In the genomic region with DNA sequence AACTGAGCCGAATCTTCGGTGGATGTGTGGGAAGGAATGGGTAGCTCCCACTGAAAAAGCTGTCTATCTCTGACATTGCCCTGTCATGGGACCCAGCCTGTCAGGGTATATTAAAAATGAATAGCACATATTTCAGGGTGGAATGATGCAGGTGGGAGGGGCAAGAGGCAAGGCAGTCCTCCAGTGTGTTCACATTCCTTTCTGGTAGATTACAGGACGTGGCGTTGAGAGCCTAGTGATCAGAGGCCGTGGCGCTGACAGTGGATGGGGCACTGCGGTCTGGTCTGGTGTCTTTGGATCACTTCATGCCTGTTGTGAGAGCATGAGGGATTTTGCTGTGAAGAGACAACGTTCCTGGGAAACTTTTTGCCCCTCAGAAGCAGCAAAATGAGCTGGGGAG, we compare ENCODE assay signal across 19 mouse cellular contexts.
A peak's percentile ranks its signal among the peaks of the same experiment; 100 is the strongest.
DNase-seq lines count a peak whose midpoint lies in the region; ATAC-seq lines count a peak whose summit lies in the region.
"Had no signal": no experiment of that assay in that cellular context is flagged by ENCODE, and none has a peak within 500 bp of the region (broad histone marks: within the 10 kb centered on the region; RNA-seq: fewer than 3 reads in every experiment).

No protein-coding gene starts in this region.

- H3K4me2 ChIP-seq in kidney, embryonic 16.5 days (replicated peaks; ENCODE audit: low read depth, low read length), result no peak overlapping the region
- peak overlapping the region; percentile 3; the same call in 1 of the 2 replicates for H3K4me2 ChIP-seq in heart, embryonic 16.5 days (ENCODE audit: low read depth, low read length)
- H3K4me2 ChIP-seq: midbrain, embryonic 12.5 days; neural tube, embryonic 13.5 days had no signal

- H3K4me1 ChIP-seq in kidney, embryonic 16.5 days (ENCODE audit: insufficient read depth, low read length), result peaks cover 59% of the 10 kb centered on the region
- peaks cover 43% of the 10 kb centered on the region for H3K4me1 ChIP-seq in heart, embryonic 16.5 days (ENCODE audit: control insufficient read depth, insufficient read depth, low read length)
- H3K4me1 ChIP-seq: midbrain, embryonic 12.5 days had no signal

- no peaks in the 10 kb centered on the region for H3K9me3 ChIP-seq in kidney, embryonic 16.5 days (ENCODE audit: low read length)
- H3K9me3 ChIP-seq in heart, embryonic 16.5 days (replicated peaks; ENCODE audit: control insufficient read depth, low read length), result no peaks in the 10 kb centered on the region
- H3K9me3 ChIP-seq: midbrain, embryonic 12.5 days; neural tube, embryonic 13.5 days had no signal

- H3K4me3 ChIP-seq in kidney, embryonic 16.5 days (ENCODE audit: low read length), result no peak overlapping the region
- H3K4me3 ChIP-seq in heart, embryonic 16.5 days (ENCODE audit: low read length), result no peak overlapping the region
- H3K4me3 ChIP-seq: midbrain, embryonic 12.5 days; neural tube, embryonic 13.5 days had no signal

- ATAC-seq in kidney, embryonic 16.5 days (ENCODE audit: low FRiP score, low TSS enrichment), result no peak
- ATAC-seq in heart, embryonic 16.5 days (replicated peaks; ENCODE audit: extremely low read depth, insufficient read depth, low FRiP score), result peak; percentile 70; the same call in 1 of the 2 replicates
- ATAC-seq: hindbrain, postnatal 0 days had no signal

- 62% methylated on average over 8 of the region's 8 CpGs for WGBS in kidney, embryonic 16.5 days
- WGBS in heart, embryonic 16.5 days, result 22% methylated on average over 8 of the region's 8 CpGs

- intact Hi-C loops in heart, postnatal 25 days (cut with DNase I), result no loop called here
- intact Hi-C loops in left cerebral cortex, postnatal 36 days (cut with DNase I), result no loop called here

- peak; percentile 88 for DNase-seq in heart, adult 11 months
- no peak for DNase-seq in heart, postnatal 25 days (ENCODE audit: low spot score)
- DNase-seq in kidney, postnatal 10 days, result no peak
- DNase-seq in lung, postnatal 10 days, result peak; percentile 38
- no peak for DNase-seq in thymus, postnatal 0 days (ENCODE audit: low spot score)
- DNase-seq in left cerebral cortex, postnatal 36 days (ENCODE audit: low spot score in 2 of 2), result no peak
- DNase-seq: adrenal gland, adult 8-10 months; cerebellum, adult 11-12 months; cerebellum, postnatal 36 days; gastrocnemius, postnatal 10 days; kidney, adult 18-20 months; thymus, postnatal 36 days had no signal

- H3K27me3 ChIP-seq in kidney, embryonic 16.5 days (ENCODE audit: insufficient read depth, low read length), result no peaks in the 10 kb centered on the region
- no peaks in the 10 kb centered on the region for H3K27me3 ChIP-seq in heart, embryonic 16.5 days (ENCODE audit: control insufficient read depth, insufficient read depth, low read length)
- H3K27me3 ChIP-seq: midbrain, embryonic 12.5 days; neural tube, embryonic 13.5 days had no signal

- H3K36me3 ChIP-seq in kidney, embryonic 16.5 days (ENCODE audit: insufficient read depth, low read length), result 0 out of 2 replicates have a peak, but pooled peaks cover 6% of the 10 kb centered on the region
- no peaks in the 10 kb centered on the region for H3K36me3 ChIP-seq in heart, embryonic 16.5 days (ENCODE audit: control insufficient read depth, insufficient read depth)

- peak overlapping the region; percentile 23; the same call in 1 of the 2 replicates for H3K27ac ChIP-seq in kidney, embryonic 16.5 days (ENCODE audit: low read length)
- peak overlapping the region; percentile 41 for H3K27ac ChIP-seq in heart, embryonic 16.5 days (ENCODE audit: low read length)
- H3K27ac ChIP-seq: hindbrain, postnatal 0 days; macrophage; midbrain, embryonic 12.5 days; neural tube, embryonic 13.5 days; stomach, postnatal 0 days had no signal

- no peak overlapping the region for H3K9ac ChIP-seq in kidney, embryonic 16.5 days (replicated peaks; ENCODE audit: low read length)
- H3K9ac ChIP-seq in heart, embryonic 16.5 days (ENCODE audit: low read length), result no peak overlapping the region
- H3K9ac ChIP-seq: midbrain, embryonic 12.5 days; neural tube, embryonic 13.5 days had no signal

Comparison
In these comparisons a context has a peak if more than half of its experiments do, and no peak if none do; other contexts are left out.
1. DNase-seq: peak in heart, adult 11 months (single experiment) and lung, postnatal 10 days (single experiment); none in heart, postnatal 25 days (single experiment), kidney, postnatal 10 days (single experiment), thymus, postnatal 0 days (single experiment) and left cerebral cortex, postnatal 36 days (0 of 2).